Mouse (Mus musculus) kidney, adult 2 months (tissue): ENCODE results near the gene 1810010H24Rik. TPM values are rescaled to one million over a fixed set of nuclear protein-coding genes. Genes with fewer than 3 reads are reported as not detected.
"Not testable (repeated sequence)": the region's sequence is repeated elsewhere in the genome, so short reads cannot be mapped to it uniquely, and the experiment has no call there.

Experiments used
- DNase-seq: peaks from one replicate; pipeline ENCODE4 v3.0.0; 2021
- H3K27ac ChIP-seq: fragments of 200-500 bp; 2 replicates; pipeline ENCODE4 v1.5.1; 2012; ENCODE audit warnings: low read depth, low read length, control low read depth, inconsistent platforms; ENCODE audit not compliant: insufficient read depth
- H3K27me3 ChIP-seq: fragments of 200-500 bp; replicated peaks from 2 replicates; pipeline ENCODE4 v1.6.1; 2012; ENCODE audit warnings: mild to moderate bottlenecking, moderate library complexity, low read length, inconsistent platforms; ENCODE audit not compliant: control insufficient read depth, insufficient read depth
- H3K36me3 ChIP-seq: fragments of 200-500 bp; 2 replicates; pipeline ENCODE4 v1.6.1; 2012; ENCODE audit warnings: mild to moderate bottlenecking, moderate library complexity, low read length, inconsistent platforms; ENCODE audit not compliant: control insufficient read depth, insufficient read depth
- H3K4me1 ChIP-seq: fragments of 200-500 bp; 2 replicates; pipeline ENCODE4 v1.6.1; 2011; ENCODE audit warnings: low read length; ENCODE audit not compliant: control insufficient read depth, insufficient read depth
- H3K4me3 ChIP-seq: fragments of 200-500 bp; 2 replicates; pipeline ENCODE4 v1.5.1; 2011; ENCODE audit warnings: mild to moderate bottlenecking, low read depth, low read length, control low read depth; ENCODE audit not compliant: insufficient read depth
- CTCF ChIP-seq: fragments of 200-500 bp; conservative IDR thresholded peaks from 2 replicates; pipeline ENCODE4 v1.5.1; 2011; ENCODE audit warnings: low read depth, mild to moderate bottlenecking, control low read depth, low read length, moderate library complexity, mixed read lengths; ENCODE audit not compliant: insufficient read depth, insufficient read length
- POLR2A ChIP-seq: fragments of 200-500 bp; IDR thresholded peaks from one replicate; pipeline ENCODE4 v1.6.1; 2011; ENCODE audit warnings: low read depth, low read length, control low read depth
- WGBS: fragments of 180-500 bp; shearing (Covaris S2); methylation state at CpG from one replicate; pipeline ENCODE4 v1.1.7; 2018; 5-methylcytosine and 5-hydroxymethylcytosine counted together
- polyA plus RNA-seq: library from polyadenylated mRNA; depleted of rRNA; stranded (reverse); fragments of >200 nt; gene quantifications from 2 replicates; pipeline ENCODE4 v1.2.3, GENCODE M21; 2012

1810010H24Rik gene
- polyA plus RNA-seq, 1 experiment, result 1.8 TPM

DNA sequence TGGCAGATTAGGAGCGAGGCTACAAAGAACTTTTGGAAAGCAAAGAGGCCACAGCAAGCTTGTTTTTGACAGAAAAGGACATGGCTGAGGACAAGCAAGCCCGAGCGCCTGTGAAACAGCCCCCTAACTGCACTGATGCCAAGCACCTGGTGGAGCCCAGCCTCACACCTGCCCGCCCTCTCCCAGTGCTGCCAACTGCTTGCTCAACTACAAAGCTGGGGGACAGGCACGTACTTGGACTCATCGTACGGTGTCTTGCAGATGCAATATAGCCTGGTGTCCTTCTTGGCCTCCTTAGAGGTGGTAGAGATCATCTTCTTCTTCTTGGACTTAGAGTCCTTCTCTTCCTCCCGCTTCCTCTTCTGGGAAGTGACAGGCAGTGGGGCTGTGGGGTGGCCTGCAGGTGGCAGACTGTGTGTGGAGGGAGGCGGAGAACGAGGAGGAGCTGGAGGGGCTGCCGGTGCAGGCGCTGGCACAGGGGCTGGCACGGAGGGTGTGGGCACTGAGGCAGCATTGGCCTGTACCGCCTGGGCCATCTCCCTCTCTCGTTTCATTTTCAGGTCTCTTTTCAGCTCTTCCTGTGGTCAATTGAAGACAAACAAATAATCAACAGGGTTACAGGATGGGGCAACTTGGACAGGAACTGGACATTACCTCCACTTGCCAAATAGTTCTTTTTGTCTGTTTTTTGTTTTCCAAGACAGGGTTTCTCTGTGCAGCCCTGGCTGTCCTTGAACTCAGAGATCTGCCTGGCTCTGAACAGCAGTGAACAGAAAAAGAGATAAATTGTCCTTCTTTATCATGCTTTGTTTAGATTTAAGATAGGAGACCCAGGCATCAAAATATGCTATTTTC lies 21.5 kb downstream of the 1810010H24Rik start:
- DNase-seq, result no peak
- peaks cover 3% of the 10 kb centered on the region; the same call in 1 of the 2 replicates for H3K36me3 ChIP-seq
- WGBS, result 83% methylated on average over 15 of the region's 15 CpGs
- H3K4me1 ChIP-seq, result no peaks in the 10 kb centered on the region
- H3K27ac ChIP-seq, result no peak overlapping the region
- TF ChIP-seq CTCF (no peak), POLR2A (no peak)
- H3K4me3 ChIP-seq, result no peak overlapping the region
- H3K27me3 ChIP-seq, result no peaks in the 10 kb centered on the region

DNA sequence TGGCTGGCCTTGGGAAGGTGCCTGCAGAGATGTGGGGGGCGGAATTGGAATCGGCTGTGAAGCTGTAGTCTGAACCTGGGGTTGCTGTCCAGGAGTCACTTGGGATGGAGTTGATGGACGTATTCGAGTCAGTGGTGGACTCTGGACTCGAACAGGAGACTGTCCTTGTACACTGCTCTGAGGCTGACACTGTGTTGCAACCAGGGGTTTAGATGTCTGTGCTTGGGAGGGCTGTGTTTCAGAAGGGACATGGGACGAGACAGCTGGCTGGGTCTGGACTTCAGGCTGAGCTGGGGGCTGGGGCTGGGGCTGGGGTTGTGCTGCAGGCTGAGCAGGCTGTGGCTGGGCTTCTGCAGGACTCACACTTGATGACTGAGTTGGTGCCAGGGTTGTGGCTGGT lies 29.4 kb downstream of the 1810010H24Rik start:
- TF ChIP-seq CTCF (no peak), POLR2A (no peak)
- Histone ChIP-seq H3K27me3 (no peaks in the 10 kb centered on the region), H3K36me3 (peaks cover 26% of the 10 kb centered on the region), H3K27ac (no peak overlapping the region), H3K4me1 (no peaks in the 10 kb centered on the region), H3K4me3 (no peak overlapping the region)
- 82% methylated on average over 6 of the region's 6 CpGs for WGBS
- DNase-seq, result no peak

DNA sequence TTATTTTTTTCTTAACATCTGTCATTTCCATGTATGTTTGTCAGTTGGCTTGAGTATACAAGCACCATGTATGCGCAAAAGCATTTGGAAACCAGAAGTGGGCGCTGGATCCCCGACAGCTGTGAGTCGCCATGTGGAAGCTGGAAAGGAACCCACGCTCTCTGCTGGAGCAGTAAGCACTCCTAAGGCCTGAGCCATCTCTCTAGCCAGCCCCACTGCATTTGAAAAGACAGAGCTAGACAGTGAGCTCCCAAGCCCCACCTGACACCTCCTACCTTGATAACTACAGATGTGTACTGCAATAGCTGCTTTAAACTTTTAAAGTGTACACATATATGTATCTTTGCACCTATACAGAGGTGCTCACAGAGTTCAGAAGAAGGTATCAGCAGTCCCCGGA lies 31.9 kb downstream of the 1810010H24Rik start:
- H3K4me1 ChIP-seq, result no peaks in the 10 kb centered on the region
- no peaks in the 10 kb centered on the region for H3K27me3 ChIP-seq
- no peak for DNase-seq
- no peak overlapping the region for H3K27ac ChIP-seq
- no peak for TF ChIP-seq CTCF
- TF ChIP-seq POLR2A, result no peak
- WGBS, result 96% methylated on average over 6 of the region's 6 CpGs
- H3K4me3 ChIP-seq, result no peak overlapping the region
- H3K36me3 ChIP-seq, result peaks cover 27% of the 10 kb centered on the region

DNA sequence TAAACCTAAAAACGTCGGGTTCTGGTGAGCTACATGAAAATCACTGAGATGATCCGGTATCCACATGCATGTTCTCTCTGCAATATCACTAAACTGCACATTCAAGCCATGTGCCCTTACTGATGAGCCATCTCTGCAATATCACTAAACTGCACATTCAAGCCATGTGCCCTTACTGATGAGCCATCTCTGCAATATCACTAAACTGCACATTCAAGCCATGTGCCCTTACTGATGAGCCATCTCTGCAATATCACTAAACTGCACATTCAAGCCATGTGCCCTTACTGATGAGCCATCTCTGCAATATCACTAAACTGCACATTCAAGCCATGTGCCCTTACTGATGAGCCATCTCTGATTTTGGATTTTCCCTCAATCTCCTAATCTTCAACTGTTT lies 34.2 kb downstream of the 1810010H24Rik start:
- not testable (repeated sequence) for H3K27me3 ChIP-seq, H3K4me1 ChIP-seq, H3K4me3 ChIP-seq, H3K27ac ChIP-seq, DNase-seq
- H3K36me3 ChIP-seq, result peaks cover 16% of the 10 kb centered on the region
- WGBS, result 97% methylated on average over 3 of the region's 3 CpGs

DNA sequence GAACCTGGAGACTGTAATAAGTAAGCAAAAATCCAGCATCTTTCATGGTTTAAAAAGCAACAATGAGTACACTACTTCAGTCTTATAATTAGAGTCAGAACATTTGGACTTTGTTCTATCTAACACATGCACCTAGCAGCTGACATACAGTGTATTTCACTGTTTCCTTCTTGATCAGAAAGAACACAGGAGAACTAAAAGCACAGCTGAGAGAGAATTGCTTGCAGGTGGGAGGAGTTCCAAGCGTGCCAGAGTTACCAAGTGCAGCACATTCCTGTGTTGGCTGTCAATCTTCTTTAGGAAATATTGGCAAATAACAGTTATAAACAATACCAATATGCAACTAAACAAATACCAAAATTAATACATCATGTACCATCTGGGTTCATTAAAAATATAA lies 35.5 kb downstream of the 1810010H24Rik start:
- Histone ChIP-seq H3K4me3 (no peak overlapping the region), H3K27ac (no peak overlapping the region), H3K36me3 (peaks cover 11% of the 10 kb centered on the region), H3K4me1 (no peaks in the 10 kb centered on the region), H3K27me3 (no peaks in the 10 kb centered on the region)
- DNase-seq, result no peak
- WGBS, result 72% methylated on average over 1 of the region's 1 CpGs
- TF ChIP-seq CTCF (no peak), POLR2A (no peak)

DNA sequence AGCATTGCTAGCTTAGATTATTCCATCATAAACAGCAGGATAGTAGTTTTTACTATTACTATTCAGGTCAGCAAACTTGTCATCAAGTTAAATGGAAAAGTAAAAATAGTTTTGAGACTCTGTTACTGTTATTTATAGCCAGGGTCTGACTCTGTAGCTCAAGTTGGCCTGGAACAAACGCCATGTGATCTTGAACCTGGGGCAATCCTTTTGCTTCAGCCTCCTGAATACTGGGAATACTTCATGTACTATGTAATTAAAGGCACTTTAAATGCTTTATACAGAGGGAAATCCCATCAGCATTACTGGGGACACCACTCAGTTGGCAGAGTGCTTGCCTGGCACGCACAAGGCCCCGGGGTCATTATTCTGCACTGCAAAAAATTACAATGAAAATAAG lies 37.6 kb downstream of the 1810010H24Rik start:
- Histone ChIP-seq H3K4me1 (no peaks in the 10 kb centered on the region), H3K4me3 (no peak overlapping the region), H3K27ac (no peak overlapping the region), H3K27me3 (no peaks in the 10 kb centered on the region), H3K36me3 (peaks cover 8% of the 10 kb centered on the region)
- no peak for DNase-seq
- WGBS, result 94% methylated on average over 3 of the region's 3 CpGs
- no peak for TF ChIP-seq POLR2A
- no peak for TF ChIP-seq CTCF

DNA sequence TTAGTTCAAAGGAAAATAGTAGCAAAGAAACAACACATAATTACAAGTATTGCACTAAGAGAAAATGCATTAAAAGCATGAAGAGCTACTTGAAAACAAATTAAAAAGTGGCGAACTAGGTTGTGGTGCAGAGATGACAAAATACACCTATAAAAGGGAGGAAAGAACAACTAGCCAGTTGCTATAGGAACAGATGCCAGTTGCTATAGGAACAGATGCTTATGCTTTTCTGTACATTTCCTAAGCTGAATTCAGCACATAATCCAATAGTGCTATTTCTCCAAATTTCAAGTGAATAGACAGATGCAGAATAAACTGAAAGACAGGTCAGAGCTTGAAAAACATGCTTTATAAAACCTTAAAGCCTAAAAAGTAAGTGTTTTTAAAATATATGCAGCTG lies 39.1 kb downstream of the 1810010H24Rik start:
- 98% methylated on average over 1 of the region's 1 CpGs for WGBS
- Histone ChIP-seq H3K4me1 (no peaks in the 10 kb centered on the region), H3K36me3 (peaks cover 6% of the 10 kb centered on the region)

More for the DNA sequence above, 39.1 kb downstream of the 1810010H24Rik start:
- DNase-seq, result no peak
- TF ChIP-seq POLR2A (no peak), CTCF (no peak)
- Histone ChIP-seq H3K27me3 (no peaks in the 10 kb centered on the region), H3K4me3 (no peak overlapping the region), H3K27ac (no peak overlapping the region)
